Mouse (Mus musculus): Measurements from ENCODE around the gene Mrfap1. TPM values are rescaled to one million over a fixed set of nuclear protein-coding genes. Genes with fewer than 3 reads are reported as not detected.
"Not testable (repeated sequence)": the region's sequence is repeated elsewhere in the genome, so short reads cannot be mapped to it uniquely, and the experiment has no call there.

Mrfap1 gene
- polyA plus RNA-seq, 1 experiment from 2014 or later, result 184 TPM

- Histone ChIP-seq H3K27me3 (no peaks in the 10 kb centered on the region), H3K9ac (no peak overlapping the region), H3K4me3 (replicated peaks) (no peak overlapping the region), H3K4me2 (no peak overlapping the region), H3K4me1 (replicated peaks) (no peaks in the 10 kb centered on the region), H3K27ac (no peak overlapping the region), H3K36me3 (peaks cover 52% of the 10 kb centered on the region), H3K9me3 (replicated peaks) (no peaks in the 10 kb centered on the region)
- ATAC-seq (ENCODE audit: low read depth) (no peak), DNase-seq (no peak)
- WGBS (ENCODE audit: insufficient replicate concordance), result 43% methylated on average over 6 of the region's 6 CpGs
Observed at GRCm38 (mm10) chr5:36820142-36820541, 23.6 kb upstream of the Mrfap1 start.

- H3K36me3 ChIP-seq, result peaks cover 52% of the 10 kb centered on the region
- no peak overlapping the region for H3K9ac ChIP-seq
- no peaks in the 10 kb centered on the region for H3K27me3 ChIP-seq
- H3K9me3 ChIP-seq (replicated peaks), result no peaks in the 10 kb centered on the region
- H3K4me2 ChIP-seq, result no peak overlapping the region
- no peaks in the 10 kb centered on the region for H3K4me1 ChIP-seq (replicated peaks)
- H3K4me3 ChIP-seq (replicated peaks), result no peak overlapping the region
- no peak overlapping the region for H3K27ac ChIP-seq
- DNase-seq (no peak), ATAC-seq (ENCODE audit: low read depth) (no peak)
- WGBS (ENCODE audit: insufficient replicate concordance), result 64% methylated on average over 5 of the region's 5 CpGs
Observed at GRCm38 (mm10) chr5:36819742-36820141, 23.2 kb upstream of the Mrfap1 start.

GRCm38 (mm10) chr5:36817738-36818137 lies 21.2 kb upstream of the Mrfap1 start:
- Histone ChIP-seq H3K9me3 (replicated peaks) (no peaks in the 10 kb centered on the region), H3K27ac (no peak overlapping the region), H3K4me1 (replicated peaks) (no peaks in the 10 kb centered on the region), H3K4me2 (no peak overlapping the region), H3K4me3 (replicated peaks) (no peak overlapping the region), H3K36me3 (peaks cover 50% of the 10 kb centered on the region), H3K27me3 (no peaks in the 10 kb centered on the region), H3K9ac (no peak overlapping the region)
- DNase-seq, result no peak
- no peak for ATAC-seq (ENCODE audit: low read depth)
- WGBS (ENCODE audit: insufficient replicate concordance), result 64% methylated on average over 3 of the region's 3 CpGs

GRCm38 (mm10) chr5:36814554-36814953 lies 18.0 kb upstream of the Mrfap1 start:
- 59% methylated on average over 6 of the region's 6 CpGs for WGBS (ENCODE audit: insufficient replicate concordance)

GRCm38 (mm10) chr5:36811413-36811812 lies 14.8 kb upstream of the Mrfap1 start:
- H3K9me3 ChIP-seq (replicated peaks), result no peaks in the 10 kb centered on the region
- H3K36me3 ChIP-seq, result peaks cover 34% of the 10 kb centered on the region
- ATAC-seq (ENCODE audit: low read depth) (peak; percentile 30; the same call in 1 of the 2 replicates), DNase-seq (peak; percentile 44)
- no peaks in the 10 kb centered on the region for H3K27me3 ChIP-seq
- no peak overlapping the region for H3K9ac ChIP-seq
- no peak overlapping the region for H3K4me3 ChIP-seq (replicated peaks)
- no peak overlapping the region for H3K27ac ChIP-seq
- WGBS (ENCODE audit: insufficient replicate concordance), result 36% methylated on average over 3 of the region's 3 CpGs
- H3K4me2 ChIP-seq, result no peak overlapping the region
- no peaks in the 10 kb centered on the region for H3K4me1 ChIP-seq (replicated peaks)

More at GRCm38 (mm10) chr5:36814554-36814953, 18.0 kb upstream of the Mrfap1 start:
- DNase-seq (no peak), ATAC-seq (ENCODE audit: low read depth) (no peak)
- Histone ChIP-seq H3K27ac (no peak overlapping the region), H3K9ac (no peak overlapping the region), H3K9me3 (replicated peaks) (no peaks in the 10 kb centered on the region), H3K4me3 (replicated peaks) (no peak overlapping the region), H3K4me2 (no peak overlapping the region), H3K27me3 (no peaks in the 10 kb centered on the region), H3K4me1 (replicated peaks) (no peaks in the 10 kb centered on the region), H3K36me3 (peaks cover 47% of the 10 kb centered on the region)

GRCm38 (mm10) chr5:36810634-36811033 lies 14.1 kb upstream of the Mrfap1 start:
- no peak overlapping the region for H3K4me2 ChIP-seq
- 65% methylated on average over 3 of the region's 3 CpGs for WGBS (ENCODE audit: insufficient replicate concordance)
- H3K27ac ChIP-seq, result no peak overlapping the region
- no peak overlapping the region for H3K4me3 ChIP-seq (replicated peaks)
- H3K9ac ChIP-seq, result no peak overlapping the region
- H3K4me1 ChIP-seq (replicated peaks), result no peaks in the 10 kb centered on the region
- H3K36me3 ChIP-seq, result peaks cover 29% of the 10 kb centered on the region
- DNase-seq, result no peak
- peak; percentile 20; the same call in 1 of the 2 replicates for ATAC-seq (ENCODE audit: low read depth)
- no peaks in the 10 kb centered on the region for H3K27me3 ChIP-seq
- no peaks in the 10 kb centered on the region for H3K9me3 ChIP-seq (replicated peaks)

GRCm38 (mm10) chr5:36809123-36809522 lies 12.6 kb upstream of the Mrfap1 start:
- 80% methylated on average over 7 of the region's 7 CpGs for WGBS (ENCODE audit: insufficient replicate concordance)
- no peaks in the 10 kb centered on the region for H3K27me3 ChIP-seq
- no peaks in the 10 kb centered on the region for H3K9me3 ChIP-seq (replicated peaks)
- H3K9ac ChIP-seq, result no peak overlapping the region
- H3K27ac ChIP-seq, result no peak overlapping the region
- H3K4me1 ChIP-seq (replicated peaks), result no peaks in the 10 kb centered on the region
- H3K4me3 ChIP-seq (replicated peaks), result no peak overlapping the region
- H3K4me2 ChIP-seq, result no peak overlapping the region
- H3K36me3 ChIP-seq, result peaks cover 24% of the 10 kb centered on the region
- no peak for ATAC-seq (ENCODE audit: low read depth)
- DNase-seq, result no peak

GRCm38 (mm10) chr5:36807106-36807505 lies 10.5 kb upstream of the Mrfap1 start:
- ATAC-seq (ENCODE audit: low read depth), result no peak
- H3K27me3 ChIP-seq, result 0 out of 2 replicates have a peak, but pooled peaks cover 5% of the 10 kb centered on the region
- H3K9ac ChIP-seq, result no peak overlapping the region
- H3K36me3 ChIP-seq, result peaks cover 12% of the 10 kb centered on the region; the same call in 1 of the 2 replicates
- no peak for DNase-seq
- no peak overlapping the region for H3K4me3 ChIP-seq (replicated peaks)
- 14% methylated on average over 5 of the region's 5 CpGs for WGBS (ENCODE audit: insufficient replicate concordance)
- no peak overlapping the region for H3K4me2 ChIP-seq
- no peaks in the 10 kb centered on the region for H3K4me1 ChIP-seq (replicated peaks)
- H3K27ac ChIP-seq, result no peak overlapping the region
- H3K9me3 ChIP-seq (replicated peaks), result no peaks in the 10 kb centered on the region

- Histone ChIP-seq H3K36me3 (peaks cover 21% of the 10 kb centered on the region), H3K27me3 (peaks cover 8% of the 10 kb centered on the region; the same call in 1 of the 2 replicates), H3K9ac (peak overlapping the region; percentile 59), H3K9me3 (replicated peaks) (no peaks in the 10 kb centered on the region), H3K4me2 (peak overlapping the region; percentile 71), H3K4me1 (replicated peaks) (peaks cover 30% of the 10 kb centered on the region), H3K4me3 (replicated peaks) (peak overlapping the region; percentile 70), H3K27ac (no peak overlapping the region)
- ATAC-seq (ENCODE audit: low read depth) (no peak), DNase-seq (no peak)
- WGBS (ENCODE audit: insufficient replicate concordance), result 54% methylated on average over 8 of the region's 8 CpGs
Observed at GRCm38 (mm10) chr5:36797291-36797690, 719 bp upstream of the Mrfap1 start.

GRCm38 (mm10) chr5:36795647-36796295 lies 801 bp downstream of the Mrfap1 start:
- ATAC-seq (ENCODE audit: low read depth) (peak; percentile 73), DNase-seq (peak; percentile 66)
- H3K36me3 ChIP-seq, result peaks cover 21% of the 10 kb centered on the region
- H3K27ac ChIP-seq, result peak overlapping the region; percentile 92
- H3K4me1 ChIP-seq (replicated peaks), result peaks cover 39% of the 10 kb centered on the region
- peak overlapping the region; percentile 70 for H3K4me3 ChIP-seq (replicated peaks)
- not testable (repeated sequence) for H3K27me3 ChIP-seq; H3K9me3 ChIP-seq (replicated peaks)
- H3K4me2 ChIP-seq, result peak overlapping the region; percentile 71
- H3K9ac ChIP-seq, result peak overlapping the region; percentile 79
- under 1% methylated on average over 35 of the region's 37 CpGs for WGBS (ENCODE audit: insufficient replicate concordance)

GRCm38 (mm10) chr5:36791861-36792260 lies 4.7 kb downstream of the Mrfap1 start:
- 45% methylated on average over 9 of the region's 9 CpGs for WGBS (ENCODE audit: insufficient replicate concordance)

GRCm38 (mm10) chr5:36786052-36786451 lies 10.5 kb downstream of the Mrfap1 start:
- H3K4me1 ChIP-seq (replicated peaks), result no peaks in the 10 kb centered on the region
- WGBS (ENCODE audit: insufficient replicate concordance), result 71% methylated on average over 5 of the region's 5 CpGs
- no peak overlapping the region for H3K9ac ChIP-seq
- no peak overlapping the region for H3K4me2 ChIP-seq
- no peak overlapping the region for H3K4me3 ChIP-seq (replicated peaks)
- ATAC-seq (ENCODE audit: low read depth) (no peak), DNase-seq (no peak)
- H3K36me3 ChIP-seq, result no peaks in the 10 kb centered on the region
- peaks cover 10% of the 10 kb centered on the region; the same call in 1 of the 2 replicates for H3K9me3 ChIP-seq (replicated peaks)
- H3K27me3 ChIP-seq, result no peaks in the 10 kb centered on the region
- no peak overlapping the region for H3K27ac ChIP-seq

More at GRCm38 (mm10) chr5:36791861-36792260, 4.7 kb downstream of the Mrfap1 start:
- 0 out of 2 replicates have a peak overlapping the region, but pooled peaks have one; percentile 13 for H3K27ac ChIP-seq
- H3K27me3 ChIP-seq, result no peaks in the 10 kb centered on the region
- no peaks in the 10 kb centered on the region for H3K9me3 ChIP-seq (replicated peaks)
- H3K36me3 ChIP-seq, result peaks cover 21% of the 10 kb centered on the region
- ATAC-seq (ENCODE audit: low read depth) (no peak), DNase-seq (no peak)
- peaks cover 32% of the 10 kb centered on the region for H3K4me1 ChIP-seq (replicated peaks)
- no peak overlapping the region for H3K9ac ChIP-seq
- no peak overlapping the region for H3K4me2 ChIP-seq
- no peak overlapping the region for H3K4me3 ChIP-seq (replicated peaks)
